Mouse (Mus musculus) thymus, postnatal 10 days (tissue): ENCODE measurements around the gene Pfn4.
A peak's percentile ranks its signal among the peaks of the same experiment; 100 is the strongest.

Experiments used
- DNase-seq, 2 experiments: peaks; one replicate each; pipeline ENCODE4 v3.0.0; 2021; ENCODE audit warnings: low spot score in 2 of 2

Pfn4 gene

GRCm38 (mm10) chr12:4784466-4784865 is 15.6 kb downstream of the Pfn4 start:
- no peak for DNase-seq

GRCm38 (mm10) chr12:4788128-4788527 is 19.3 kb downstream of the Pfn4 start:
- DNase-seq: peak in 1 of 2 experiments; percentile 1

GRCm38 (mm10) chr12:4793718-4794117 is 24.9 kb downstream of the Pfn4 start:
- peak in 1 of 2 experiments; percentile 24 for DNase-seq

- DNase-seq: peak in 1 of 2 experiments; percentile 1
Observed at GRCm38 (mm10) chr12:4797471-4797870, 28.6 kb downstream of the Pfn4 start.

- DNase-seq: no peak
Observed at GRCm38 (mm10) chr12:4811036-4811435, 42.2 kb downstream of the Pfn4 start.

- no peak for DNase-seq
Observed at GRCm38 (mm10) chr12:4811705-4812104, 42.9 kb downstream of the Pfn4 start.

GRCm38 (mm10) chr12:4813636-4814035 is 44.8 kb downstream of the Pfn4 start:
- DNase-seq: no peak

- no peak for DNase-seq
Observed at GRCm38 (mm10) chr12:4816680-4817360, 48.0 kb downstream of the Pfn4 start.

- DNase-seq: peak; percentile 98 to 99
Observed at GRCm38 (mm10) chr12:4817361-4818101, 48.7 kb downstream of the Pfn4 start, which contains the start of gene Sf3b6. TSS of gene Sf3b6 (plus strand) at chr12:4817544.

- no peak for DNase-seq
Observed at GRCm38 (mm10) chr12:4827256-4827655, 58.4 kb downstream of the Pfn4 start.
